Mouse (Mus musculus) liver, embryonic 14.5 days (tissue): ENCODE measurements around the gene Gprc5c.

Experiments used
- CTCF ChIP-seq: IDR thresholded peaks from 2 replicates; pipeline ENCODE4 v1.5.1; 2016; ENCODE audit warnings: antibody characterized with exemption, low read depth, control low read depth
- EP300 ChIP-seq: IDR thresholded peaks from 2 replicates; pipeline ENCODE4 v1.6.1; 2016; ENCODE audit warnings: antibody characterized with exemption, low read depth

- TF ChIP-seq CTCF (no peak), EP300 (no peak)
These were observed 28.7 kb downstream of the Gprc5c start for GRCm38 (mm10) chr11:114879666-114880065.
